Mouse (Mus musculus) stomach, postnatal 0 days (tissue): Measurements from ENCODE around the gene Lrrc17.

ENCODE experiments used
- CTCF ChIP-seq: IDR thresholded peaks from 2 replicates; pipeline ENCODE4 v1.5.1; 2016; ENCODE audit warnings: antibody characterized with exemption, low read depth, mild to moderate bottlenecking, moderate library complexity
- EP300 ChIP-seq: optimal IDR thresholded peaks from 2 replicates; pipeline ENCODE3; 2016; ENCODE audit warnings: antibody characterized with exemption

- TF ChIP-seq CTCF (no peak), EP300 (no peak)
Measured at GRCm38 (mm10) chr5:21528068-21528842, 15.1 kb upstream of the Lrrc17 start.
